Mouse (Mus musculus): ENCODE data around the gene Mmadhc. TPM values are rescaled to one million over a fixed set of nuclear protein-coding genes. Genes with fewer than 3 reads are reported as not detected.

The Mmadhc gene
- total and polyA plus RNA-seq, 3 experiments = 91.2 to 112 TPM; not detected in 1

DNA sequence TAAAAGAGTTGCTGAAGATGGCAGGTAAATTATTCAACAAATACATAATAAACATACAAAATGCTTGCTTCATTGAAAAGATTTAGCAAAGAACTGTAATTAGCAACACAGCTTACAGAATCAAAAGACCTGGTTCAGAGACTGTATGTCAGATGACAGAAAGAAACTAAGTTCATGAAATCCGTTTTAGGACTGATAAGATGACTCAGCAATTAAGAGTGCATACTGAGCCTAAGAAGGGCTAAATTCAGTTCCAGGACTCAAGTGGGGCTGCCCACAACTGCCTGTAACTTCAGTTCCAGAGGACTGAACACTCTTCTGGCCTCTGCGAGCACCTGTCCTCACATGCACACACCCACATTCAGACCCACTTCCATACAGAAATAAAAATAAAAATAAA, 4.7 kb downstream of the Mmadhc start:
- no peaks in the 10 kb centered on the region for H3K27me3 ChIP-seq (ENCODE audit: control insufficient read depth in 1 of 2, insufficient read depth in 2 of 2, low read length in 2 of 2)
- peak; percentile 60 for DNase-seq (ENCODE audit: low read depth, low spot score)
- H3K4me1 ChIP-seq (ENCODE audit: control insufficient read depth in 1 of 2, insufficient read depth in 2 of 2, low read length in 2 of 2) = peaks cover 9 to 22% of the 10 kb centered on the region in 2 experiments
- no peak for TF ChIP-seq CHD2 (IDR thresholded peaks at IDR 0.05; ENCODE audit: low read length)
- peak; percentile 75; the same call in 1 of the 2 replicates for TF ChIP-seq GABPA (IDR thresholded peaks at IDR 0.05; ENCODE audit: low read depth, low read length)
- peak; percentile 28; the same call in 1 of the 2 replicates for TF ChIP-seq GATA1 (IDR thresholded peaks at IDR 0.05; ENCODE audit: low read depth, low read length)
- peak; percentile 95 for TF ChIP-seq MAFK (IDR thresholded peaks at IDR 0.05; ENCODE audit: borderline replicate concordance, low read depth, low read length)
- no peak for TF ChIP-seq KAT2A (conservative IDR thresholded peaks at IDR 0.05; ENCODE audit: low read depth, low read length)
- H3K9me3 ChIP-seq (replicated peaks; ENCODE audit: insufficient read depth, low read length) = no peaks in the 10 kb centered on the region
- H3K36me3 ChIP-seq (ENCODE audit: control insufficient read depth in 1 of 2, insufficient read depth in 2 of 2, low read length in 2 of 2) = peaks cover 27 to 28% of the 10 kb centered on the region in 2 experiments
- H3K27ac ChIP-seq (ENCODE audit: control insufficient read depth, low read depth, low read length) = peak overlapping the region; percentile 57; the same call in 1 of the 2 replicates
- H3K79me2 ChIP-seq (ENCODE audit: control insufficient read depth, insufficient read depth, low read length, poor library complexity) = peaks cover 33% of the 10 kb centered on the region
- H3K9ac ChIP-seq (ENCODE audit: control insufficient read depth, low read depth, low read length, poor library complexity, severe bottlenecking) = peak overlapping the region; percentile 27; the same call in 1 of the 2 replicates
- no peak overlapping the region for H3K4me3 ChIP-seq (ENCODE audit: control insufficient read depth in 1 of 2, insufficient read depth in 1 of 2, low read depth in 2 of 2, low read length in 2 of 2)

DNA sequence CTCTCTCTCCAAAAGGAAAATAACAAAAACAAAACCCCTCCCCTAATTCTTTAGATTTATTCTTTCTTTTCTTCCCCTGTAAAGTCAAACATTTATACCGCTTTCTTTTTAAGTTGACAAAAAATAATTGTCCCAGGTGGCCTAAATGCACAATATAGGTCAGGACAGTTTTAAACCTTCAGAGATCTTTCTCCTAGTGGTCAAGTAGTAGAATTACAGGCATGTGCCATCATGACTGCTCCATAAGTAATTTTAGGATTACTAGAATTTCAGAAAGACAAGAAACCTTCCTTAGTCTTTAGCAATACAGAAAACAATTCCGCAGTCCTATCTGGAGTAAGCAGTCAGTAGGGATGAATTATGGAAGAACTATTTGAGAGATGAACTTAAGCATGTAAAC, 5.8 kb downstream of the Mmadhc start:
- Histone ChIP-seq H3K27ac (ENCODE audit: control insufficient read depth, low read depth, low read length) (no peak overlapping the region), H3K36me3 (ENCODE audit: control insufficient read depth in 1 of 2, insufficient read depth in 2 of 2, low read length in 2 of 2) (peaks cover 27 to 35% of the 10 kb centered on the region in 2 experiments), H3K9me3 (replicated peaks; ENCODE audit: insufficient read depth, low read length) (no peaks in the 10 kb centered on the region), H3K4me3 (ENCODE audit: control insufficient read depth in 1 of 2, insufficient read depth in 1 of 2, low read depth in 2 of 2, low read length in 2 of 2) (no peak overlapping the region), H3K4me1 (ENCODE audit: control insufficient read depth in 1 of 2, insufficient read depth in 2 of 2, low read length in 2 of 2) (peaks cover 9 to 22% of the 10 kb centered on the region in 2 experiments), H3K27me3 (ENCODE audit: control insufficient read depth in 1 of 2, insufficient read depth in 2 of 2, low read length in 2 of 2) (no peaks in the 10 kb centered on the region), H3K79me2 (ENCODE audit: control insufficient read depth, insufficient read depth, low read length, poor library complexity) (peaks cover 27% of the 10 kb centered on the region), H3K9ac (ENCODE audit: control insufficient read depth, low read depth, low read length, poor library complexity, severe bottlenecking) (no peak overlapping the region)
- no peak for TF ChIP-seq NELFE (IDR thresholded peaks at IDR 0.05; ENCODE audit: low read depth, low read length)
- TF ChIP-seq CTCF (IDR thresholded peaks at IDR 0.05 in 2 of 3, conservative IDR thresholded peaks at IDR 0.05 in 1 of 3; ENCODE audit: control insufficient read depth in 1 of 3, insufficient read depth in 1 of 3, low read depth in 2 of 3, low read length in 3 of 3, poor library complexity in 1 of 3, severe bottlenecking in 1 of 3) = peak in 2 of 3 experiments; percentile 43 to 47; a peak in 3 of 6 replicates
- peak; percentile 45 for DNase-seq (ENCODE audit: low read depth, low spot score)

DNA sequence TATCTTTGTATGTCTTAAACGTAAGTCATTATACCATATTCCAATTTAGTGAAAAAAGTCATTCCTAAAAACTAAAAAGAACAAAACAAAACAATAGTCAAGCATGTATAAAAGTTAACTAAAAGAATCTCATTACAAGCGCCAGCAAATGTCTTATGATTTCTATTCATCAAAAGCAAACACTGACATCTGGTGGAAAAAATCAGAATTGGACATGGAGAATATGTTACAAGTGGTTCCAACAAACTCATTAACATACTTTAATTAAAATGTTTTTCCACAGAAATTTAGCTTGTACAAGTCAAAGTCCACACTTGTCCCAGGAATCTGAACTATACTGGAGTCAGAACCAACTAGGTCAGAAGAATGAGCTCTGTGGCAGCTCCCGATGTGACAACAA, 11.8 kb downstream of the Mmadhc start:
- H3K9me3 ChIP-seq (replicated peaks; ENCODE audit: insufficient read depth, low read length) = no peaks in the 10 kb centered on the region
- H3K36me3 ChIP-seq (ENCODE audit: control insufficient read depth in 1 of 2, insufficient read depth in 2 of 2, low read length in 2 of 2) = peaks cover 0 to 58% of the 10 kb centered on the region in 2 experiments; a peak in 2 of 4 replicates
- TF ChIP-seq RAD21 (IDR thresholded peaks at IDR 0.05; ENCODE audit: low read depth, low read length) (peak; percentile 33), SMC3 (IDR thresholded peaks at IDR 0.05; ENCODE audit: low read depth, low read length) (peak; percentile 27), POLR2A (IDR thresholded peaks at IDR 0.05; ENCODE audit: control insufficient read depth in 1 of 2, insufficient read depth in 1 of 2, low read depth in 1 of 2, low read length in 2 of 2, poor library complexity in 1 of 2) (no peak), SIN3A (IDR thresholded peaks at IDR 0.05; ENCODE audit: low read length) (no peak), MAX (IDR thresholded peaks at IDR 0.05; ENCODE audit: low read length) (no peak), USF1 (IDR thresholded peaks at IDR 0.05; ENCODE audit: low read depth, low read length) (no peak), ZMIZ1 (IDR thresholded peaks at IDR 0.05; ENCODE audit: low read depth, low read length) (no peak), POLR2AphosphoS2 (IDR thresholded peaks at IDR 0.05; ENCODE audit: low read length) (no peak), TAL1 (IDR thresholded peaks at IDR 0.05; ENCODE audit: low read length) (no peak), RCOR1 (IDR thresholded peaks at IDR 0.05; ENCODE audit: low read depth, low read length) (no peak), ZKSCAN1 (IDR thresholded peaks at IDR 0.05; ENCODE audit: low read depth, low read length) (no peak), HCFC1 (IDR thresholded peaks at IDR 0.05; ENCODE audit: low read depth, low read length) (no peak), EP300 (IDR thresholded peaks at IDR 0.05; ENCODE audit: low read depth in 1 of 2, low read length in 2 of 2) (no peak), ELF1 (IDR thresholded peaks at IDR 0.05; ENCODE audit: low read depth, low read length) (no peak), MYB (IDR thresholded peaks at IDR 0.05; ENCODE audit: low read depth, low read length) (no peak), POLR2AphosphoS5 (IDR thresholded peaks at IDR 0.05; ENCODE audit: borderline replicate concordance, low read depth, low read length) (no peak), MEF2A (IDR thresholded peaks at IDR 0.05; ENCODE audit: extremely low read depth, insufficient replicate concordance, low read depth, low read length, poor library complexity, severe bottlenecking) (no peak), CTCF (IDR thresholded peaks at IDR 0.05 in 2 of 3, conservative IDR thresholded peaks at IDR 0.05 in 1 of 3; ENCODE audit: control insufficient read depth in 1 of 3, insufficient read depth in 1 of 3, low read depth in 2 of 3, low read length in 3 of 3, poor library complexity in 1 of 3, severe bottlenecking in 1 of 3) (peak in 2 of 3 experiments; percentile 21 to 45; a peak in 3 of 6 replicates)
- H3K27me3 ChIP-seq (ENCODE audit: control insufficient read depth in 1 of 2, insufficient read depth in 2 of 2, low read length in 2 of 2) = no peaks in the 10 kb centered on the region
- H3K4me3 ChIP-seq (ENCODE audit: control insufficient read depth in 1 of 2, insufficient read depth in 1 of 2, low read depth in 2 of 2, low read length in 2 of 2) = no peak overlapping the region
- H3K79me2 ChIP-seq (ENCODE audit: control insufficient read depth, insufficient read depth, low read length, poor library complexity) = no peaks in the 10 kb centered on the region
- no peaks in the 10 kb centered on the region; a peak in 1 of 4 replicates for H3K4me1 ChIP-seq (ENCODE audit: control insufficient read depth in 1 of 2, insufficient read depth in 2 of 2, low read length in 2 of 2)
- no peak overlapping the region for H3K27ac ChIP-seq (ENCODE audit: control insufficient read depth, low read depth, low read length)
- H3K9ac ChIP-seq (ENCODE audit: control insufficient read depth, low read depth, low read length, poor library complexity, severe bottlenecking) = no peak overlapping the region
- peak; percentile 52 for DNase-seq (ENCODE audit: low read depth, low spot score)

Data from MEL (cell line).